Mouse (Mus musculus): ENCODE measurements around the gene Cep68.

Gene Cep68

DNA sequence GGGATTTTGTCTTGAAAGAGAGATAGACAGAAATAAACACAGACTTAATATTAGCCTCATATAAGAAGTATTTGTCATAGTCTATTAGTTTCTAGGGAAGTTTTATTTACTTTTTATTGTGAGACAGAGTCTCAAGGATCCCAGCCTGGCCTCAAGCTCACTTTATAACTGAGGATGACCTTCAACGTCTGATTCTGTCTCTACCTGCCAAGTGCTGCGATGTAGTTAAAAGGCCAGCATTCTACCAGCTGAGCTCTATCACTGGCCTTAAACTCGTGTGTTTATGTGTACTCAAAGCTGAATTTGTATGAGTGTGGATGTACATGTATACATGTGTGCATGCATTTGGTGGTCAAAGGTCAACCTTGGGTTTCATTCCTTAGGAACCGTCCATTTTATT lies 43.7 kb downstream of the Cep68 start:
- DNase-seq (ENCODE audit: low read depth, low spot score): no peak

DNA sequence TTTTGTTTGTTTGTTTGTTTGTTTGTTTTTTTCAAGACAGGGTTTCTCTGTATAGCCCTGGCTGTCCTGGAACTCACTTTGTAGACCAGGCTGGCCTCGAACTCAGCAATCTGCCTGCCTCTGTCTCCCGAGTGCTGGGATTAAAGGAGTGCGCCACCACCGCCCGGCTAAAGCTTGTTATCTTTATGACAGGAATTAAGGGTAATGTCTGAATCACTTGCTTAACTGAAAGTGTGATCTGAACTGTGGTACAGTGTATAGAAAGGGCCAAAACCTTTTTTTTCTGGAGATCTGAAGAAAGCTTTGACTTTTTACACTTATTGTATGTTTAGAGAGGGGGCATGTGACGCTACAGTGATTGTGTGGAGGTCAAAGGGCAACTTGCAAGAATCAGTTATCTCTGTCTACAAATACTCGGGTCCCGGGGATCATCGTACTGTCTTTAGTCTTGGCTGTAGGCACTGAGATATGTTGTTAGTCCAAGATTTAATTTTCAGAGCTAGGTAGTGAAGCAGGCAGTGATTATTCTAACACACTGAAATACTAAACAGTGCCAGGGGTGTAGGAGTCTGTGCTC lies 44.3 kb downstream of the Cep68 start:
- DNase-seq (ENCODE audit: low read depth, low spot score): no peak

DNA sequence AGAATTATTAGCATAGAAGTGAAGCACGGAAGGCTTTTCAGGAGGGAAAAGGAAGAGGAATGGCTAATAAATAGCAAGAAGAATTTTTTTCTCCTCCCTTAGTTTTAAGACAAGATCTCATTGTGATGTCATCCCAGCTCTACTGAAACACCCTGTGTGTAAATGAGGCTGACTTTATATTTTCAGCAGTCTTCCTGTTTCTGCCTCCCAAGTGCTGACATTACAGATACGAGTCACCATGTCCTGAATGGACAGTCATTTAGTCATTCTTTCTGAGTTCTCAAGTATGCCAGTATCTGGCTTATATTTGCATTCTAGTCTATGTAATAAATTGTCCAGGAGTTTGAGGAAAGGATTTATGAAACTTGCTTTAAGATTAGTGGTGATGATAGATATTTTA lies 44.9 kb downstream of the Cep68 start:
- DNase-seq (ENCODE audit: low read depth, low spot score): no peak

DNA sequence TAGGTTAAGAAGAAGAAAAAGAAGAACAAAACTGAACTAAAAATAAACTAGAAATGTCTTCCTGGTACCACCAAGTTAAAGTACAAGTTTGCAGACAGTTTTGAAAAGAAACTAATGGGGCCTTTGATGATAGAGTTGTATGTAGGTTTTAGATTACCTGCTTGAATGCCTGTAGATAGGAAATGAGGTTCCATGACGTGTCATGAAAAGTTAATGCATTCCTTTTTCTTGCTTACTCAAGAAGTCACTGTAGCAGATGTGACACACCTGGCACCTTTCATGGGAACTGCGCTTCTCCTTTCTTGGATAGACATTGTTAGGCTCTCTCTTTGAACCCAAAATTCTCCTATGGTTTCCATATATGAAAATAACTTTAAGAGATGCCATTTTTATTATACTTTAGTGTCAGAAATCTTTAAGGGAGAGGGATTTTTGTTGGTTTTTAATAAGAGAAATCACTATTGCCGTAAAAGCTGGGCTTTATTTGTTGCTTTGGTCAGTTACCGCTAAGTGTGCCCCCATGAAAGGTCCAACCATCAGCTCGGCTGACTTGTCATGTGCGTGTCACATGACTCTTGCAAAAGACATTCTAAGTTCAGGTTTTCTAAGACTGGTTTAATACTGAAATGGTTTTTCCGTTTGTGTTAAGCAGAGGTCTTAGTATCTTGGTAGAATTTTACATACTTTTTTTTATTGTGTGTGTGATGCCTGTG lies 46.8 kb downstream of the Cep68 start:
- no peak for DNase-seq (ENCODE audit: low read depth, low spot score)

DNA sequence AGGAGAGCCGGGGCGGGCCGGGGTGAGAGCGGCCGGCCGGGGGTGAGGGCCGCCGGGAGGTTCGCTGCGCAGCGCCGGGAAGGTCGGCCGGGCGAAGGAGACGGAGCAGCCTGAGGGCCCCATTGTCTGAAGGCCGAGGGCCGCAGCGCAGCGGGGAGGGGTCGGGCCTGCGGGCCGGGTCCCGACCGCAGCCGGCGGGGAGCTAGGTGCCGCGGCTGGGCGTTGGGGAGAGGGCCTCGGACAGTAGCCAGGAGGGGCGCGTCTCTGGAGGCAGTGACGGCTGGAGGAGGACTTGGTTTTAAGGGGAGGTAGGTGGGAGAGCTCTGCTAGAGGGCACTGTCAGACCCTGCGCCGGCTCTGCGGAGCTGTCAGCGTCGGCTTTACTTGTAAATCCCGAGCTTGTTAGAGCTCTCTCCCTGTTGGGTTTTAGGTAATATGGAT lies 47.5 kb downstream of the Cep68 start:
- DNase-seq (ENCODE audit: low read depth, low spot score): peak; percentile 49

DNA sequence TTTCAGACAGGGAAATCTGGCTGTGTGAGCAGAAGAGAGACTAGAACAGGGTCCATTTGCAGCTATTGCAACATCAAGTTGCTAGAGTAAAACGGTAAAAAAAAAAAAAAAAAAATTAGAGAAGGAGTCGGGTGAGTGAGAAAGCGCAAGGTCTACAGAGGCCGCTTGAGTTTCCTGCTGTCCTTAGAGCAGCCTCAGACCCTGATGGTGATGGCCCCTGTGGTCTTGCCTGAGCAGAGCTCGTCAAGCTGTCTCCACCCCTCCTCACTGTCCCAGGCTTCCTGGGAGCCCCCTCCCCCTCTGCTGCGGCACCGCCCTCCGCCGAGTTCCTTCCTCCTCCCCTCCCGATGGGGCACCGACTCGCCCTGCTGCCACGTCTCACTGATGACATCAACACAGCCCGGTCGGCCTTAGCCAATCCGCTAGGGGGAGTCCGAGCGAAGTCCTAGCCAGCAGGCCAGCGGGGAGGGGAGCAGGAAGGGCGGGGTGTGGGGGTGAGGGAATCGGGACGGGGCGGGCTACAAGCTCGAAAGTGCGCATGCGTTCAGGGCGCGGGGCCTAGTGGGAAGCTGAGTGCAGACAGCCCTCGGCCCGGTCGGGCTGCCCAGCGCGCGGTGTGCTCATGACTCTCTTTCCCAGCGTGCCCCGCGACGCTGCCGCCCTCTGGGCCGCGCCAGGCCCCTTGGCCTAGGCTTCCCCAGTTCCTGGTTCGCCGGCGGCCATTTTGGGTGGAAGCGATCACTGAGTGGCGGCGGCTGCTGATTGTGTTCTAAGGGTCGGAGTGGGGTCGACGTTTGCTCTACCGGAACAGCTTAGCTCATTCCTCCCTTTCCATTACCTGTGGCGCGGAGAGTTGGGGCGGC lies 48.3 kb downstream of the Cep68 start, which contains the start of gene Rab1a:
Gene Rab1a, plus strand, starts transcription at position 720 of the 863 bp plus-strand sequence.
- peak; percentile 100 for DNase-seq (ENCODE audit: low read depth, low spot score)

DNA sequence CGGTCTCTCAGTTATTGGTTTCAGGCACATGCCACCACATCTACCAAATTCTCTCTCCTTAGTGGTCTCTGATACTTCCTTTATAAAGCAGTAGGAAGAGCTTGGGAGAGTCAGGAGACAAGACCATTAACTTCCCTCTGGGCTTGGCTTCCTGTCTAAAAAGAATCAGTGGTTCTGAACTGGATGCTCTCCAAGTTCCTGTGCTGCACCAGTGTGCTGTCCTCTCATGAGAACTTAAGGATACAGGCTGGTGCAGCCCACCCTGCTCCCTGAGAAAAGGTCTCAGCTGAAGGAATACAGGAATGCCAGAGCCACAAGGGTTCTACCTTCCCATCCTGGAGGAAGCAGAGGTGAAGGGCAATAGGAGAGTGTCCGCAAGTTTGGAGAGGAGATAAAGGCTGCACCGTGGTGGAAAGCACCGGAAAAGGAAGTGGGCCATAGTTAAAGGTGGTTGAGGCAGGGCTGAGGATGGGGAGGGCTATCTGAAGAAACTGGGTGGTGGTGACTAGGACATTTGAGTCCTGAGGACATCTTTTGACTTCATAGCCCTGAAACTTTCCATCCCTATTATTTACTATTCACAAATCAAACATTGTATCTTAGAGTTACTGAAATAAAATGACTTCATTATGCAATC lies 56.0 kb downstream of the Cep68 start:
- DNase-seq (ENCODE audit: low read depth, low spot score): no peak

DNA sequence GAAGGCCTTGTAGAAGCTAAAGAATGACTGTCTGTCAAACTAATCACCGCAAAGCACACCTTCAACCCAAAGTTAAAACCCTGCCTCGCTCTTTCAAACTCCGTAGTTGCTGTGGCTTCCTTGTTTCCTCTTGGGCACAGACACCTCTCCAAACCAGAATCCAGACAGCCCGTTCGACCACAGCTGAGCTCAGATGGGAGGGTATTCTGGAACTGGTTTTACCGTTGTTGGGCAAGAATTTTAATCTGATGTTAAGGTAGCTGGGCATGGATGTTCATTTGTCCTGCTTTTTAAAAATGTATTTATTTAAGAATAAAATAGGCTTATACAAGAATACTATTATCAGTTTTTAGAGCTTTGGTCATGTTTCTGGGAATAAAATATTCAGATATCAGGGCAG lies 62.0 kb downstream of the Cep68 start:
- no peak for DNase-seq (ENCODE audit: low read depth, low spot score)
